Mouse (Mus musculus): ENCODE measurements at regions not wholly inside any gene's neighbourhood (a gene's known extent, or its start where the extent isn't known, plus 50 kb on each side); places are given as distances from the start of the nearest gene placed in this dataset.

DNA sequence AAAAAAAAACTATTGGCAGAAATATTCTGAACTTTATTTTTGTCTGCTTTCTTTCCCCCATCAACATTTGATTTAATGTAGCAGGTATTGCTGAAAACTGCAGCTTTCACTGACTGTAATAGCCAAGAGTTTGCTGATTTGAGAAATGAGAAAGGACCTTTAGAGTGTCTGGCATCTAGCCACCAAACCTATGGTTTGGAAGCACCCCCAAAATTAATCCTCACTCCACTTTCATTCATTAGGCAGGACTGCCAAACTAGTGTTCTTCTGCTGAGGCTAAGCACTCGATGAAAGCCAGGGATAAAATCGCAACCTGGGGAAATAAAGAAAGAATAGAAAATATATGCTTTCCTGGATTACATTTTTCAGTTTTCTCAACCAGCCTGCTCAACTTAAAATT lies 320.4 kb downstream of the Atp6ap1l start:
- Histone ChIP-seq H3K27ac (replicated peaks; ENCODE audit: low read depth, low read length) (no peak overlapping the region), H3K4me3 (ENCODE audit: insufficient read depth, low read depth, low read length) (no peak overlapping the region), H3K4me1 (ENCODE audit: control insufficient read depth, insufficient read depth, insufficient read length, low read length) (no peaks in the 10 kb centered on the region)

DNA sequence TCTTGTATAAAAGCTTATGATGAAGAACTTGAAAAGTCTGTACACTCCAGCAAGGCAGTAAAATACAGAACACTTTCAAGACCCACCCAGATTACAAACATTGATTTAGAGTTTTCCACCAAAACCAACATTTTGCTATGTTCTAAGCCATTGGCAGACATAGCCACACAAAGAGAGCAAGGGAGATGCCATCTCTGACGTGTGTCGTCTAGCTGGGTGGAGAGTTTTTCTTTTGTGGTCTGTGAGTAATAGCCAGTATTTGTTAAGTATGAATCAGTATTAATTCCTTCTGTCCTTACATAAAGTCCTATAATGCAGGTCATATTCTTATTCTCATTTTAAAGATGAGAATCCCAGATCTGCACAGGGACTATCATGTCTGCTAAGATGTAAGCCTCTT lies 329.8 kb downstream of the Atp6ap1l start:
- Histone ChIP-seq H3K27ac (replicated peaks; ENCODE audit: low read depth, low read length) (no peak overlapping the region), H3K4me3 (ENCODE audit: insufficient read depth, low read depth, low read length) (no peak overlapping the region), H3K4me1 (ENCODE audit: control insufficient read depth, insufficient read depth, insufficient read length, low read length) (no peaks in the 10 kb centered on the region)

DNA sequence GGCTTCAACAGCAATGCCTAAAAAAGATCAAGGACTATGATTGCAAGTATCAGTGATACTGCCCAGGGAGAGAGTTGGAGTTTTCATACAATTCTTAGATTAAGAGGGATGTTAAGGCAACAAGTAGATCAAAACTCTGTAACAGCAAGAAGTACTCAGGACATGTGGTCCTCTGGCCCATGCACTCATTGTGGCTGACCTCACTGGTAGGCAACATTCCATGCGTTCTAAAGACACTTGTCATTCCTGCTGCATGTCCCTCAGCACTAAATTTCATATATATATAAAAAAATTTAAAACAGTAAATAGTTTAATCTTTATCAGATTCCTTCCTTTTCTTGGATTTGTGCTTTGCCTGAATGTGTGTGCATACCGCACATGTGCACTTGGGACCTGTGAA lies 332.6 kb downstream of the Atp6ap1l start:
- H3K4me3 ChIP-seq (ENCODE audit: insufficient read depth, low read depth, low read length), result no peak overlapping the region
- H3K27ac ChIP-seq (replicated peaks; ENCODE audit: low read depth, low read length), result no peak overlapping the region
- H3K4me1 ChIP-seq (ENCODE audit: control insufficient read depth, insufficient read depth, insufficient read length, low read length), result no peaks in the 10 kb centered on the region

DNA sequence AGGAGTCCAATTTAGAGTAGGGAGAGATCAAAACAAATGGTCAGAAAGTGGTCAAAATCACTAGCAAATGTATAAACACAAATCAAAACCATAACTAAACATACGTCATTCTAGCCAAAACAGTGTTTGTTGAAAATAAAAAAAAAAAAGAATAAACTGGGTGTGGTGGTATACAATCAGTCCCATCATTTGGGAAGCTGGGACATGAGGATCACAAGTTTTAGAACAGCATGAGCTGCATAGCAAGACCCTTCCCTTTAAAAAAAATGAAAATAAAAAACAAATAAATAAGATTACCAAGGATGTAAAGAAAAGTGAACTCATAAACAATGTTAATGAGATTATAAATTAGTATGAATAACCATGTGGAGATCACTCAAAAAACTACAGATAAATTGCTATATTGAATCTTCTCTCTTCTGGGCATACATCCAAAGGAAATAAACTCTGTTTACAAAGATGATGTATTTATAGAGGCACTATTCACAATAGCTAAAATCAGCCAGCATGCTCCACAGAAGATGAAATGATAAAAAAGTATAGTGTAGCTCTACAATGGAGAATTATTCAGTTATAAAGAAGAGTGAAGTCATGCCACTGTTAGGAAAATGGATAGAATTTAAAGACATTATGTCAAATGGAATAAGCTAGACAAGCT lies 341.8 kb downstream of the Atp6ap1l start:
- H3K4me1 ChIP-seq (ENCODE audit: control insufficient read depth, insufficient read depth, insufficient read length, low read length), result no peaks in the 10 kb centered on the region
- H3K4me3 ChIP-seq (ENCODE audit: insufficient read depth, low read depth, low read length), result no peak overlapping the region
- no peak overlapping the region for H3K27ac ChIP-seq (replicated peaks; ENCODE audit: low read depth, low read length)

DNA sequence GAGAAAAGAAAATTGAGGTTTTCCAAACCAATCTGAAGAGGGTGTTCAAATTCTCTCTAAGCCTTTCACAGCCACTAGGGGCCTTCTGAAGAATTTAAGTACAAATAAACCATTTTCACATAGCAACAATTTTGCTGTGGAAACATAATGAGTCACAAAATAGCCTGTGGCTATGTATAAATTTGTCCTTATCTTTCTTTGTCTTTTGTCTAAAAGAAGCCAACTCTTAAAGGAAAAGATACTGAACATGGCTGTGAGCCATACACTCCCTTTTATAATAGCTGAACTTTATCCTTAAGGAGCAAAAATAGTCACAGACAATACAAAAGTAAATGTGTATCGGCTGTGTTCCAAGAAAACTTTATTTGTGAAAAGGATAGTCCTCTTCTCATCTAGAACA lies 345.1 kb downstream of the Atp6ap1l start:
- Histone ChIP-seq H3K27ac (replicated peaks; ENCODE audit: low read depth, low read length) (no peak overlapping the region), H3K4me1 (ENCODE audit: control insufficient read depth, insufficient read depth, insufficient read length, low read length) (no peaks in the 10 kb centered on the region), H3K4me3 (ENCODE audit: insufficient read depth, low read depth, low read length) (no peak overlapping the region)

DNA sequence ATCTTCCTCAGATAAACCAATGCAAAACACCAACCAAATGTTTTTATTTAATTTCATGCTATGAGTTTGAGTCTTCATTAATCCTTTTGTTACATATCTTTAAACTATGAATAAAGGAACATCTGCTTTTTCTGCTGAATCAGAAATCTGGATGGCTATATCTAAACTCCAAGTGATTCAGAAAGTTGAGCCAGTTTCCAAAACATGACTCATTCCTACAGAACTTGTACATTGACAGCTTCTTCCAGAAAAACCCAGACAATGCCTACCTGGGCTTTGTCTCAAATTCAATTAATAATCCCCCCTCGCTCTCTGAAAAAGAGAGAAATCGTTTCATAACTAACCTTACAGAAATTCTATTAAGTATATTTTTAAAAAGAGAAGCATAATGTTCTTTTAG lies 345.7 kb downstream of the Atp6ap1l start:
- no peak overlapping the region for H3K27ac ChIP-seq (replicated peaks; ENCODE audit: low read depth, low read length)
- H3K4me1 ChIP-seq (ENCODE audit: control insufficient read depth, insufficient read depth, insufficient read length, low read length), result no peaks in the 10 kb centered on the region
- no peak overlapping the region for H3K4me3 ChIP-seq (ENCODE audit: insufficient read depth, low read depth, low read length)

DNA sequence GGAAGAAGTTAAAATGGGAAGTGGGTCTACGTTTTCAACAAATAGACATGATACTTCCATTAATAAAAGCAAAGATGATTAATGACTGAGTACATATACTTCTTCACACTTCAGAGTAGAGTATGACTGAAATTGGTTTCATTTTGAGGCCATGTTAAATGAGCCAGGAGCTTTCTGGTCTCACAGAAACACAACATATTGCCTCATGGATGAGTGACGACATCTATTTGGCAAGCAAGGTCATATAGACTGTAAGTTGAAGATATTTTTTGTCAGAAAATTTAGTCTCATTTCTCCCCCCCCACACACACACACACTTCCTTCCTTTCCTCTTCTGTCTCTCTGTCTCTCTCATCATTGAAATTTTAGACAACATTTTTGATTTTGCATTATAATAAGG lies 354.0 kb downstream of the Atp6ap1l start:
- H3K4me1 ChIP-seq (ENCODE audit: control insufficient read depth, insufficient read depth, insufficient read length, low read length), result no peaks in the 10 kb centered on the region
- H3K4me3 ChIP-seq (ENCODE audit: insufficient read depth, low read depth, low read length), result no peak overlapping the region
- no peak overlapping the region for H3K27ac ChIP-seq (replicated peaks; ENCODE audit: low read depth, low read length)

DNA sequence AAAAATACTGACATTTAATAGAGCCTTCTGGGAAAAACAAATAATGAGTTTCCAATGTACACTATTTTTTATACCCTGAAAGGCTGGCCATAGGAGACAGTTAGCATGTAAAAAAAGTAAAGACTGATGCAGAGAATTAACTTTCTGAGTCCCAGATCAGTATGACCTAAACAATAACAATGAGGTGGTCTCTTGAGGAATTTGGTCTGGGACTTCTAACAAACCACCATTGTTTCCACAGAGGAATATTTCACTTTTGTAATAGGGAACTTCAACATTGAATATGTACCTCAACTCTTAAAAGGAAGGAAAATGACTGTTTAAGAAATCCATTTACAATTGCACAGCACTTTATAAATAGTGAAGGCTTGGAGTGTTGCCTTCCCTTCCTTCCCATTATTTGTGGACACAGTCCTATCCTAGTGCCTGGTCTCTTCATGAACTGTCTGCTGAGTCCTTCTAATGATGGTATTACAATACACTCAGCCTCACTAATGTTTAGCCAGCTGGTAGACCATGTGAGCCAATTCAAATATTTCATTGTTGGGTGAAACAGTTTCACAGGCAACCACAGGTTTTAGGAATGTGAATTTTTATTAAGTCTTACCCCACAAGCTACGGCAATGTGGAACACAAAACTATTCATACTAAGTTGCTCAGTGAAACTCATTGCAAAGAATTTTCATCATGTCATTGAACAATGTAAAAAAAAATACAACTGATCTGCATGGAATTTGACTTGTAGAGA lies 358.7 kb downstream of the Atp6ap1l start:
- no peak overlapping the region for H3K4me3 ChIP-seq (ENCODE audit: insufficient read depth, low read depth, low read length)
- H3K27ac ChIP-seq (replicated peaks; ENCODE audit: low read depth, low read length), result no peak overlapping the region
- no peaks in the 10 kb centered on the region for H3K4me1 ChIP-seq (ENCODE audit: control insufficient read depth, insufficient read depth, insufficient read length, low read length)

DNA sequence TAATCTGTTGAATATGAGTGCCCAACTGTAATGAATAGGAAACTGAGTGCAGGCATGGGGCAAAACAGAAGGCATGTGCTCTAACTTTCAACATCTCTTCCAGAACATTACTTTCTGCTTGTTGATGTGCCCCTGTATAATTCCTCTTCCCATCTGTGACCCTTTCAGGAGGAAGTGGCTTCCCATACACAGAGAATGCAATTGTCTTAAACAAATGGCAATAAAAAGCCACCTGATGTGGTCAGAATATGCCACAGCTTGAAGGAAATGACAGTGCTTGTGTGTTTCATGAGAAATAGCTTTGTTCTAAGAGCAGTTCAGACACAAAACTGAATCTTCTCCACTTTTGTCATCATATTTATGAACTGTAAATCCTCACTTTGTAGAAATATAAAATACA lies 359.3 kb downstream of the Atp6ap1l start:
- no peak overlapping the region for H3K27ac ChIP-seq (replicated peaks; ENCODE audit: low read depth, low read length)
- H3K4me3 ChIP-seq (ENCODE audit: insufficient read depth, low read depth, low read length), result no peak overlapping the region
- no peaks in the 10 kb centered on the region for H3K4me1 ChIP-seq (ENCODE audit: control insufficient read depth, insufficient read depth, insufficient read length, low read length)

DNA sequence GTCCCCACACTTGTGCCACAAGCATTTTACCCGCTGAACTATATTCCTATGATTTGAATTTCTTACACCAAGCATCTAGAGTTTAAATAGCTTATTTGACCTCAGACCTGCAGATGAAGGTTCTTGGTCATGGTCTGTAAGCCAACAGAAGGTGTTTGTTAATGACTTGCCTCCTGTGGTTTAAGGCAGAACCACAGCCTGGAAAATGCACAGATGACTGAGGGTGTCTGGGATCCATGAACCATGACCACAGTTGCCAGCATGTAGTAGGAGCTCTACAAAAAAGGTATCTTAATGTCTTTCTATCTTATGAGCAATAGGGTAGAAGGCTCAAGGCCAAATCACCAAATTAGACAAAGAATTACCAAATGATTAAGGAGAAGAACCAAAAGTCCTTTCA lies 367.6 kb downstream of the Atp6ap1l start:
- Histone ChIP-seq H3K4me3 (ENCODE audit: insufficient read depth, low read depth, low read length) (no peak overlapping the region), H3K4me1 (ENCODE audit: control insufficient read depth, insufficient read depth, insufficient read length, low read length) (no peaks in the 10 kb centered on the region), H3K27ac (replicated peaks; ENCODE audit: low read depth, low read length) (no peak overlapping the region)

DNA sequence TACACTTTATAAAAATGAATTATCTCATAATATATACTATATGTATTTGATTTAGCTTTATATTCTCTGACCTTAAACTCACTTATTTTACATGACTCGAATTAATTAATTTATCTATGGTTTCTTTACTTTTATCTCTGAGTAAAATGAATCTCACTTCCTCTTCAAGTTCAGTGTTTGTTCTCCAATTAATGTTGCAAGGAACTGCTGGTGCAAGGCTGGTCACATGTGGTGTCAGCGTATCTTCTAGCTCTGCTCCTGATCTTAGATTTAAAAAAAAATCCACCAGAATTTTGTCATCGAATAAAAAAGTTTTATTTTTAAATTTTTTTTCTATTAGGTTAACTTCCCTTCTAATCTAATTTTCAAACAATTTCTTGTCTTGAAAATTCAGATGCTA lies 378.2 kb downstream of the Atp6ap1l start:
- no peak overlapping the region for H3K27ac ChIP-seq (replicated peaks; ENCODE audit: low read depth, low read length)
- no peaks in the 10 kb centered on the region for H3K4me1 ChIP-seq (ENCODE audit: control insufficient read depth, insufficient read depth, insufficient read length, low read length)

DNA sequence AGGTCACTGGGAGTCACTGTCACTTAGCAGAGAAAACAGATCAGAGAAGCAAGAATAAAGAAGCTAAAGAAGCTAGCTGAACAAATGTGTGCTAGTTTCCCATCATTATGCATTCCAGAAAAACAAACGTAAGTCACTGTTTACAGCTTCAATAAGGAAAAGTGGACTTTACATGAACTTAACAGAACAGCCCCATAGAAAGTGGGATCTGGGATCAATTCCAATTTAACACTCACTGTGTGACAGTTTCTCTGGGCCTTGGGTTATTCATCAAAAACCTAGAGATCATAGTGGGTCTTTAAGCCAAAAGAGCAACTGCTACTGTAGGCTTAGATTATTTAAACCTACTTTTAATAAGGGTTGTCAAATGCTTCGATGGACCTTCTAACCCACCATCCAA lies 379.4 kb downstream of the Atp6ap1l start:
- Histone ChIP-seq H3K4me3 (ENCODE audit: insufficient read depth, low read depth, low read length) (no peak overlapping the region), H3K27ac (replicated peaks; ENCODE audit: low read depth, low read length) (no peak overlapping the region), H3K4me1 (ENCODE audit: control insufficient read depth, insufficient read depth, insufficient read length, low read length) (no peaks in the 10 kb centered on the region)

More for the DNA sequence above, 378.2 kb downstream of the Atp6ap1l start:
- H3K4me3 ChIP-seq (ENCODE audit: insufficient read depth, low read depth, low read length), result no peak overlapping the region

DNA sequence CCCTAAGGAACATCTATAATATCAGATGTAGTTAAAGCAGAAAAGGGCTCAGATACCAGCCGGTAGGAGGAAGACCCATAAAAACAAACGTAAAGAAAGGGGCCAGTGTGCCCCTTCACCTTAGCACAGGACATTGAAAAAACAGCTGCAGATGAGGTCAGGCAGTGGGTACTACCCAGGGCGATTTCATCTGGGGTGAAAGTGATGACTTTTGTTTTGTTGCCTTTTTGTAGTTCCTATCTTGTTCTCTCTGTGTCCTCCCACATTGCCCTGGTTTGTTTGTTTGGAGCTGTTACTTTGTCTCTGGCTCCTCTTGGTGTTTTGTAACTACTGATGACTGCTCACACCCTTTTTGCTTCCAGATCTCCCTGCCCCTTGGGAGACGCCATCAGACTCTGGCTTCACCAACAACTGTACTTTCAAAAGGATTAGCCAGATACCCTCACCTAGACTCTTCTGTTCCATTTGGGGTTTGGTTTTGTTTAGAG lies 383.4 kb downstream of the Atp6ap1l start:
- Histone ChIP-seq H3K27ac (replicated peaks; ENCODE audit: low read depth, low read length) (no peak overlapping the region), H3K4me1 (ENCODE audit: control insufficient read depth, insufficient read depth, insufficient read length, low read length) (no peaks in the 10 kb centered on the region), H3K4me3 (ENCODE audit: insufficient read depth, low read depth, low read length) (no peak overlapping the region)

DNA sequence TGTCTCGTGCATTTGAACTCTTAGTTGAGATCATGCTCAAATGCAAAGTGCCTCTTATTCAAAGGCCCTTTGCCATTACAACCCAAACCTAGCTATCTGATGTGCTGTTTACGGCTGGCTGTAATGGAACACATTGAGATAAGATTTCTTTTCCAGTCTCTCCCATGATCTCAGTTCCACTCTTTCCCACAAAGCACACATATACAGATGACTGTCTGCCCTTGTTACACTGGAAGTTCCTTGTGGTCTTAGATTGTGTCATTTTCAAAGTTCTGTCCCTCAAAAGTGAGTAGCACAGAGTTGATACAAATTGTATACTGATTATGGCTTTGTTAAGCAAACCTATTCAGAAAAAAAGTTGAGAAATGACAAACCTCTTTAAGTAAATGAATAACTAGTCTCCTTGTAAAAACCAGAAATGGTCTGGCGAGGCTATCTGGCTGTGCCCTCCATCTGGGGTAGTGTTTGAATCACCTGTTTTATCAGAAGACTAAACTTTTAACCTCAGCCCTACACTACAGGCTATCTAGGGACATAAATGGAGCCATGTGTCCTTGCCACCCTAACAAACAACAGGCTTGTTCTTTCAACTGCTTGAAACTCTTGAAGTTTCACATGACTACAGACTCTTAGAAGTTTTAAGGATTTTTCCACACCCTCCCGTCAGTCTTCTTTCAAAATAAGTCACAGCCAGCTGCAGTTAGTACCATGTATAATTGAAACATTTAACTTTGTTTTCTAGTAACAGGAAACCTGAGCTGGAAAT lies 384.0 kb downstream of the Atp6ap1l start:
- H3K4me3 ChIP-seq (ENCODE audit: insufficient read depth, low read depth, low read length), result no peak overlapping the region
- H3K4me1 ChIP-seq (ENCODE audit: control insufficient read depth, insufficient read depth, insufficient read length, low read length), result no peaks in the 10 kb centered on the region
- no peak overlapping the region for H3K27ac ChIP-seq (replicated peaks; ENCODE audit: low read depth, low read length)

DNA sequence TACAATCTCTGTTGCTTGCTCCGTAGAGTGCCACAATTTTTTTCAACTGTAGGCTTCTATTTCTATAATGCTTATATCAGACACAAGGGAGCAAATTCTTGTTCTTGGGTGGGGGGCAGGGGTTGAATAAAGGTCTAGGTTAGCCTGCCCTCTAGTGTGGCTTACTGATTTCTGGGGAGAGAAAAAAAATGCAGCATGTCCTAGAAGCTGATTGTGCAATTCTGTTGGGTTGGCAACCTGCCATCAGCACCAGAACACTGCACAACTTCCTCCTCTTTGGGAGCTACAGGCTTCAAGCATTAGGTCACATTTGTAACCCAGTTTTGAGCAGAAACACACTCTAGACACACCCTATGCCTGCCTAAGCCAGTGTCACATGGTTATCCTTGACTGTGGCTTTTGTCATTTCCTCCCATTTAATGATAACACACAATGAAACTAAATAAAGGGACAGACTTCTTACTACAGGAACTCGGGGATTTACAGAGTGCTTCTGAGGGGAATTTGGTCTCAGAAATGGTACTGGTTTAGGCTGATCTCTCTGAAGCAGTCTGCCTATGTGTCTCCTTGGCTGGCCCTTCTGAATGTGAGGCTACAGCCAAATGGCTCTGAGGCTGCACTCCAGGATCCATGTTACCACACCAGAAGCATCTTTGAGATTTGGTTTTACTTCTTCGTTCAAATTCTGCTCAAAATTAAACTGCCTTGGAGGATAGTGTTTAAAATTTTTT lies 389.2 kb downstream of the Atp6ap1l start:
- Histone ChIP-seq H3K27ac (replicated peaks; ENCODE audit: low read depth, low read length) (peak overlapping the region; percentile 79), H3K4me1 (ENCODE audit: control insufficient read depth, insufficient read depth, insufficient read length, low read length) (no peaks in the 10 kb centered on the region), H3K4me3 (ENCODE audit: insufficient read depth, low read depth, low read length) (no peak overlapping the region)
